Mouse (Mus musculus): ENCODE results near the gene Araf.
A peak's percentile ranks its signal among the peaks of the same experiment; 100 is the strongest.
"Not testable (repeated sequence)": the region's sequence is repeated elsewhere in the genome, so short reads cannot be mapped to it uniquely, and the experiment has no call there.

Gene Araf

GRCm38 (mm10) chrX:20797681-20798080 is at the start of gene Araf:
Araf (plus strand) TSS chrX:20797814.
- no peak for DNase-seq (ENCODE audit: extremely low spot score)

GRCm38 (mm10) chrX:20748829-20749228 is 48.8 kb upstream of the Araf start:
- DNase-seq (ENCODE audit: extremely low spot score), result no peak

- DNase-seq (ENCODE audit: extremely low spot score), result no peak
Measured at GRCm38 (mm10) chrX:20761201-20761600, 36.4 kb upstream of the Araf start.

- DNase-seq (ENCODE audit: extremely low spot score), result peak; percentile 63
Measured at GRCm38 (mm10) chrX:20770697-20771381, 26.8 kb upstream of the Araf start.

- DNase-seq (ENCODE audit: extremely low spot score), result no peak
Measured at GRCm38 (mm10) chrX:20771666-20772065, 25.9 kb upstream of the Araf start.

- no peak for DNase-seq (ENCODE audit: extremely low spot score)
Measured at GRCm38 (mm10) chrX:20775271-20776016, 22.2 kb upstream of the Araf start.

- no peak for DNase-seq (ENCODE audit: extremely low spot score)
Measured at GRCm38 (mm10) chrX:20777619-20778018, 20.0 kb upstream of the Araf start.

GRCm38 (mm10) chrX:20787309-20787708 is 10.3 kb upstream of the Araf start:
- no peak for DNase-seq (ENCODE audit: extremely low spot score)

DNA sequence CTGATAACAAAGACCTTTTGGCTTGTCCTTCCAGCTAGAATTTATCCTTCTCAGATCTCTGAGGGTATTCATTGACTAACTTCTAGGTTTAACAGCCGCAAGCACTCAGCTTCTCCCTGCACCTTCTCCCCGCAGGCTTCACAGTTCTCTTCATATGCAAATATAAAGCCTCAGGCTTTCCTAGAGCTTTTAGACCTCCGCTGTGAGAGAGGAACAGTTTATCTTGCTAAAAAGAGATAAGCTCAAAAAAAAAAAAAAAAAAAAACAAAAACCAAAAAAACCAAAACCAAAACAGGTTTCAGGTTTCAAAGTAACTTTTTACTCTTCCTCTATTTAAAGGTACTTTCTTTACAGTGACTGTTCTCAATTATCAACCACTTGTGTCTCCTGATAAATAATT is 5.2 kb upstream of the Araf start:
- DNase-seq (ENCODE audit: extremely low spot score), result no peak

- no peak for DNase-seq (ENCODE audit: extremely low spot score)
Measured at GRCm38 (mm10) chrX:20793230-20793629, 4.4 kb upstream of the Araf start.

DNA sequence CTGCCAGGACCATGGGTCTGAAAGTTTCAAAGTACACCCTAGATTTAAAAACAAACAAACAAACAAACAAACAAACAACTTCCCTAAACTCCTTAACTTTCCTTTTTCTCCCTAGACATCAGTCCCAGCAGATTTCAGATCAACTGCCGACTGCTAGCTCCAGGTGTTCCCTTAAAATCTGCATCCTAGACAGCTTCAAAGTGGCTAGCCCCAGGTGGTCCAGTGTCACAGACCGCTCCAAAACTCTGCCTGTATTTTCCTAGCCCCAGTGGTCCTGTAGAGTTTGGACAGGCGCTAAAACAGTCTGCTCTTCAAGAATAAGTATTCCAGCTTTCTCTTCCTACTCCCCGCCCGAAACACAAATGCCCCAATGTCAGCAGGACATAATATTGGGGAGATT is 3.4 kb upstream of the Araf start:
- DNase-seq (ENCODE audit: extremely low spot score), result no peak

GRCm38 (mm10) chrX:20798141-20798796 is 655 bp downstream of the Araf start:
- peak; percentile 78 for DNase-seq (ENCODE audit: extremely low spot score)

- no peak for DNase-seq (ENCODE audit: extremely low spot score)
Measured at GRCm38 (mm10) chrX:20798797-20799147, 1.2 kb downstream of the Araf start.

DNA sequence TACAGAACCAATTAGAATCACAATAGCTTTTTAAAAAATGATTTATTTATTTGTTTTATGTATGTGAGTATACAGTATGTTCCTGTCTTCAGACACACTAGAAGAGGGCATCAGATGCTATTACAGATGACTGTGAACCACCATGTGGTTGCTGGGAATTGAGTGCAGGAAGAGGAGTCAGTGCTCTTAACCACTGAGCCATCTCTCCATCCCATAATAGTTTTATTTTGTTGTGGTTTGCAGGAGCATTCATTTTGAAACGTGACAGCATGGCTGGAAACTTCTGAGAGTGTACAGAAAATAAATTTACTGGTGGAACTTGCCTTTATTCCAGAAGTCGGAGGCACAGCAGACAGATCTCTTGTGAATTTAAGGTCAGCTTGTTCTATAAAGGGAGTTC is 3.8 kb downstream of the Araf start:
- DNase-seq (ENCODE audit: extremely low spot score), result no peak

GRCm38 (mm10) chrX:20804301-20804700 is 6.7 kb downstream of the Araf start:
- not testable (repeated sequence) for DNase-seq (ENCODE audit: extremely low spot score)

- no peak for DNase-seq (ENCODE audit: extremely low spot score)
Measured at GRCm38 (mm10) chrX:20806295-20806694, 8.7 kb downstream of the Araf start.

DNA sequence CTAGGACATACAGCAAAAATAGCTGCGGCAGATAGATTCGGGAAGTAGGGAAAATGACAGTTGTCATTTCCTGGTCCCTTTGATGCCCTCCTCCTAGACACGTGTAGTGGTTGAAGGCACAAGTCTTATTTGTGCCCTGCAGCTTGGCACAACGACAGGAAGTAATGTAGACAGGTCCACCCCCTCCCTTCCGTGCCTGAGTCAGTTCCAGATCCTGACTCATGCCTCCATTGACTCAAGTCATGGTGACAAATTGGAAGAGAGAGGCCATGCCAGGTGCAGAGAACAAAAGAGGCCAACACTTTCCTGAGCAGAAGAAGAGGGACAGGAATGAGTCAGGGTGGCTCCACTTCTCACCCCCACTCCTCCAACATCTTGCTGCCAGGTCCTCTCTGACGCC is 19.4 kb downstream of the Araf start:
- DNase-seq (ENCODE audit: extremely low spot score), result no peak

- DNase-seq (ENCODE audit: extremely low spot score), result peak; percentile 63
Measured at GRCm38 (mm10) chrX:20819204-20819628, 21.6 kb downstream of the Araf start.

- peak; percentile 8 for DNase-seq (ENCODE audit: extremely low spot score)
Measured at GRCm38 (mm10) chrX:20819708-20820426, 22.3 kb downstream of the Araf start.

DNA sequence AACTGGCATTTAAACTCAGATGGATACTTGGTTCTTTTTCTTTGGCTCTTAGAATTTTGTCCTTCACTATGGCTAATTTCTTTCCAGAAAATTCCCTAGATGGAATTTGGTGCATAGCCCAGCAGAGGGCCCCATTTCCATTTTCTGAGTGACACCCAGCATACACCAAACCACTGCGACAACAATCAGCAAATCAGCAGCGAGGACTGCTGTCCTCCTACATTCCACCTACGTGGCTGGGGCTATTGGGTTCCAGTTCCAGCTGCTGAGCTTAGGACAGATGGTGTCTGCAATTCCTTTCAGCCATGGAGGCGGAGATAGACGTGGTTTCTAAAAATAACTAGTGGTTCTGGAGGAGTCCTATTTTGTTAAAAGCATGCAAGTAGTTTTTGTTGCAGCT is 31.3 kb downstream of the Araf start:
- DNase-seq (ENCODE audit: extremely low spot score), result peak; percentile 24

- DNase-seq (ENCODE audit: extremely low spot score), result no peak
Measured at GRCm38 (mm10) chrX:20847232-20847631, 49.6 kb downstream of the Araf start.

DNA sequence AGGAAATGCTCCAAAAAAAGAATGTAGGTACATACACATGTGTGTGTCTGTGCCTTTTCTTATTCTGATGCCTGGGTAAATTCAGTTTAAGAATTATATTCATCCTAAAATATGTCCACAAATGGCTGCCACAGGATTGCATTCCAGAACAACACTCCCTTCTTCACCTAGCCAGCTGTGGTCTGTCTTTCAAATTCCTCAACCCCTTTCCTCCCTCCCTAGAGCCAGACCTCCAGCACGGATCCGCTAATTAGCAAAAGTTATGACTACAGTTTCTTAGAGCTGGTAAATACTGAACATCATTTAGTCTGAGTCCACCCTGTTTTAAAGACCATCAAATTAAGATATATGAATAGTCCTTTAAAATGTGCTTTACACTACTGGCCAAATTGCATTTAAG is 50.2 kb downstream of the Araf start:
- DNase-seq (ENCODE audit: extremely low spot score), result no peak

Data from embryo, embryonic 9.5 days (tissue).